Mouse (Mus musculus): Measurements from ENCODE around the gene Fam19a1.
"Not testable (repeated sequence)": the region's sequence is repeated elsewhere in the genome, so short reads cannot be mapped to it uniquely, and the experiment has no call there.

Gene Fam19a1

DNA sequence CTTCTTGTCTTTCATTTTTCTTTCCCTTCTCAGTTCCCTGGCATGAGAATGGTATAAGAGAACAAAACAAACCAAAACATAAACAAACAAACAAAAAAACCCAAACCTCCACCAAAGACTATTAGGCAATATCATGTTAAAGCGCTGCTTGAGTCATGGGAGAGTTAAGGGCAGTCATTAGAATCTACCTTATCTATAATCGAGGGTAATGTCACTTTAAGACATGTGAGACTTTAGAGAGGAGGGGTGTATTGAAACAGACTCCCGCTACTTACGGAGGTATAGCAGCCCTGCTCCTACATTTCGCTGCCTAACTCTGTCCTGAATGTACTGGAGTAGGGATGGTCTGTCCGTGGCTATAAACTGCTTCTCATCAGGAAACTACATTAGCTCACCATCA is at the start of gene Fam19a1:
Gene Fam19a1, plus strand, starts transcription at position 301 of the 400 bp plus-strand sequence.
- in situ Hi-C loops (cut with MboI), result no loop called here

DNA sequence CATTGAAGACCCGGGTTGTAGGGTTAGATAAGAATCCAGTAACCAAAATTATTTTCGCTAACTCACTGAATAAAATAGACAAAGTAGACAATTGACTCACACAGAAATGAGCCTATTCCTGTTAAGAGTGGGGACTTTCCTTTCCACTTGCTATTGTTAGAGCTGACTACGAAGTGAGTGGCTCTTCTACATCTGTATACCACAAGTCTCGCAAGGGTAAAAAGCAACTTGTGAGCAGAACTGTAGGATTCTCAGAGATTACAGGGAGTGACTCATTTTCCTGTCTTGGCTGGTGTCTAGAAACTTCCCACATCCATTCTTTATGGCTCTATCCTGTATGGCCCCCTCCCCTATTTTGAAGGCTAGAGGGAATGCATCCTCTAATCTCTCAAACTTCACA is 41.9 kb upstream of the Fam19a1 start:
- in situ Hi-C loops (cut with MboI), result no loop called here

DNA sequence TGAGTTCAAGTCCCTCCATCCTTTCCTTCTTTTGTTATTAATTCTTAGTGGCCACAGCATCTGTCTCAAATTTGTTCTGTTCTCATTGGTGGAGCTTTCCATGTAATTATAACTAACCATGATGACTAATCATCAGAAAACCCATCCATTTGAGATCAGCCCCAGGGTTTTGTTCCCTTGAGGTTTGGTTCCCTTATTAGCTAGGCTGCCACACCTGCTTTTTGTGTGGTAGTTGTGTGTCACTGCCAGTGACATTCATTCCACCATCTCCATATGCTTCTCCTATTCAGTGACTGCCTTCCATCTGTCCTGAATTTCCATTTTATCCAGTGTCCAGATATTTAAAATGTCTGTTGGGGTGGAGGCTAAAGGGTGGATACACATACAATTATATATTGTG is 41.4 kb upstream of the Fam19a1 start:
- in situ Hi-C loops (cut with MboI), result no loop called here

DNA sequence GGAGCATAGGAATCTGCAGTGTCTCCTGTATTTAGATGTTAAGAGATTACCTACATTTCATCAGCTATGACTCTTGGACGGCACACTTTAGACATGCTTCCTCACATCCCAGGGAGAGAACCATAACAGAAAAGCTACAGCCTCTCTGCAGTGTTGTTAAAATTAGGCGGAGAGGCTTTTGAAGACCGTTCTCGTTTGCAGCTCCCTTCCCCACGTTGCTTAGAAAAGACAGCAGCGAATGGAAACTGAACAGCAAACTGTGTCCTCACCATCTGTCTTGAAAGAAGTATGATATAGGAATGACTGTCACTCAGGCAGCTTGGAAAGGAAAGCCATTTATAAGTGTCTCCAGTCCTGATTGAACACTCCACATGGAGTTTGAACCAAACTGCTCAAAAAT is 23.0 kb upstream of the Fam19a1 start:
- in situ Hi-C loops (cut with MboI), result no loop called here

DNA sequence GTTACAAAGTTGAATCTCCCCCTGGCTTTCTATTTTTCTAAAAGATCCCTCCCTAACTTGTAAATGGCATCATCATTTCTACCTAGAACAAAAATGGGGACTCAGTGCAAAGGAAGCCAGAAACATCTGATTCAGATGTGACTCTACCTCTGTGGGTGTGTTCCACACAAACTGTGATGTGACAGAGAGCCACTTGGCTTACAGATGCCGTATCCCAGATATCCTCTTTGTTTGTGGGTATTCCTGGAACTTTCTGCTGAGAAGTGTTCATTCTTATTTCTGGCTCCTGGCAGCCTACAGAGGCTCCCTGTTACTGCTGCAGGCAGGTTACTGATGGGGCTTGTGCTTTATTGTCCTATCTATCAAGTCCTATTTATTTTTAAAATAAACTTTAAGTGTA is 19.2 kb upstream of the Fam19a1 start:
- in situ Hi-C loops (cut with MboI), result no loop called here

DNA sequence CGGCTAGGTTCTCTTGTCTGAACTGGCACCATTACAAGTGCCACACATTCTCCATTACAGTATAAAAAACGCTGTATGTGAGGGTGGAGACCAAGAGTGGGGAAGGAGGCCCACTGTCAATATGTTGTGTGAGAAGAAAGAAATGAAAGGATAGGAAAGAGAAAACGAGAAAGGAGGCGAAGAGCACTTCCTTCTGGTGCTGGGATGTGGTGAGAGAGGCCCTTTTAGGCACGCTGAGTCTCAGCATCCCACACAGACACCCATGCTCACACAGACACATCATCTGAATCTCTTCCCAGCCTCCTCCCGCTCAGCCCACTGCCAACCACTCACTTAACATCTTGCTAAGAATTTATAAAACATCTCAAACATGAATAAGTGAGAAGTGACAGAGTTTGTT is 14.7 kb upstream of the Fam19a1 start:
- in situ Hi-C loops (cut with MboI), result no loop called here

DNA sequence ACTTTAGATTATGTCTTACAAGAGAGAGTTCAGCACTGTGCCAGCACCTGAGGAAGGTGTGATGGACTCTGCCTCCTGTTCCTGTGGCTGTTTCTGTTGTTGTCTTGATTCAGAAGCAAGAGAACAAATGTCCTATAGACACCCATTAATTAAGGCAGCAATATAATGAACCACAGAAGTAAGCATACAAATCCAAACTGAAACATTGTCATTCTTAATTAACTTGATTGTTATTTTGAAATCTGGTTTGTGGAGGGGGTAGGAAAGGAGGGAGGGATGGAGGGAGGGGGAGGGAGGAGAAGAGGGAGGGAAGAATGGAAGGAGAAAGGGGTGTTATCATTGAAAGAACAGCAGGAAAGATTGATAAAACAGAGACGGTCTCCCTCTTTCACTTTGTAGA is 1.3 kb upstream of the Fam19a1 start:
- in situ Hi-C loops (cut with MboI), result no loop called here

DNA sequence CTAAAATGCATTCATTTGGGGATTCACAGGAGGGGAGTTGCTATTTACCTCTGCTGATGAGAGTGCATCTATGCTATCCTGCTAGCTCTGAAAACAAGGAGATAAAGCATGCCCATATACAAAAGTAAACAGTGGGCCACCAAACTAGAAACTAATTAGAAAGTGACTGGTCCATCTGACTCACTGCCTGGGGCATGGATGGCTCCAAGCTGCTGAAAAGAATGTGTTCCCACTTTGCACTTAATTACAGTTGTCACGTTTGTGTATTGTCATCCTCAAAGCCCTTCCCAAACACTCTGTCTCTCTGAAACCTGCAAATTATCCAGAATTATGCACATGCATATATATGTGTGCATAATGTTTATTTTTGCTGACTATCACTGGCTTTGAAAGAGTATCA is 1.2 kb downstream of the Fam19a1 start:
- in situ Hi-C loops (cut with MboI), result no loop called here

DNA sequence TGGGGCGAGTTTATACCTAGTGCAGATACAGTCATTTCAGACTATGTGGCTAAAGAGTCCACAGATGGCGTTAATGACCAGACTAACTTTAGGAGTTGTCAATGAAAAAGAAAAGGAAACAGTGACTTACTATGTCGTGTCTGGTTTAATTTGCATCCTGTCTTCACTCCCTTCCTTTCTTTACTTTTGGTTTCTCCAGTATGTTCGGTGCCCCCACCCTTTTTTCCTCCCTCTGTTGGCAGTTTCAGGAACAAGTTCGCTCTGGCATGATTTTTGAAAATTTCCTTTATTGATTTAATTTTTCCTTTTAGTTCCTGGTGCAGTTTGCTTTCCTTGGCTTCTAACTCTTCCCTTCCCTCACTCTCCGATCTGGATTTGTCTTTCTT is 3.2 kb downstream of the Fam19a1 start:
- in situ Hi-C loops (cut with MboI), result no loop called here

DNA sequence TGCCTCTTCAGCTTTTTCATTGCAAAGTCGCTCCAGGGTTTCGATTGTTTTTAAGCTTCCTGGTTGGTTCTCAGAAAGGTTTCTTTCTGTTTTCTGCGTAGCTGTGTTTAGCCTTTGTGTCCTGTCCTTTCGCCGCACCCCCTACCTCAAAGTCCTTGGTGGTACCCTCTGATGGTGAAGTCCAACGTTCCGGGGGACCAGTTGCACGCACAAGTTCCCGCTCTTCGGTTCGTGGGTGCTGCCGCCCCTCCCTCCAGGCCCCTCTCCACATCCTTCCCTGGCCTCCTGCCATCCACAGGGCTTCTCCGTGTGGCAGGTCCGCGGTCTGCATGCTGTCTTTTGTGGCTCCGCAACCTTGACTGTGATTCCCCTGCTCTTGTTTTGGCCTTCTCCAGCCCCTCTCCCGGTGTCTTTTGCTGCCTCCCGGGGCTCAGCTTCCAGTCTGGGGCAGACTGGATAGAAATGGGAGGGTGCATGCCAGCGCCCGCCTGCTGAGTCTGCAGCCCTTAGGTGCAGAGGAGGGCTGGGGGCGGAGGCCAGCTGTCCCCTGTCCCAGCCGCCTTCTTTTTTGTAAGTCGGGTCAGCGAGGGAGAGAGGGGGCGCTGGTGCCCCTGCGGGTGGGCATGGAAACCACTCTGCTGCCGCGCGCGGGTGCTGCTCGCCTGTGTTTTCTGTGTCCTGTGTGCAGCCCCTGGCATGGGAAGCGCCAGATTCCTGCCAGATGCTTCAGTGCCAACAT is 3.7 kb downstream of the Fam19a1 start:
- in situ Hi-C loops (cut with MboI), result no loop called here

DNA sequence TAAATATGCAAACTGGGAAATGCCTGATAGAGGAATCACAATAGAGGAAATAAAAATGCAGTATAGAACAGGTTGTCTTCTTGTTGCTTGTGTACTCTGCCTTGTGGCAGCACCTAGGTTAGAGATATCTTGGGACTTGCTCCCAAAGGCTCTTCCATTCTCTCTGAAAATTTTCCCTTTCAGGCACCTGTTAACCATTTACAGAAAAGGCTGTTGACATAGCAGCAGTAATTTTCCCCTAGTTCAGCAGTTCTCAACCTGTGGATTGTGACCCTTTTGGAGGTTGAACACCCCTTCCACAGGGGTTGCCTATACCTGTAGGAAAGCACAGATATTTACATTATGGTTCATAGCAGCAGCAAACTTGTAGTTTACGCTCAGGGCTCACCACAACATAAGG is 30.4 kb downstream of the Fam19a1 start:
- in situ Hi-C loops (cut with MboI), result no loop called here

DNA sequence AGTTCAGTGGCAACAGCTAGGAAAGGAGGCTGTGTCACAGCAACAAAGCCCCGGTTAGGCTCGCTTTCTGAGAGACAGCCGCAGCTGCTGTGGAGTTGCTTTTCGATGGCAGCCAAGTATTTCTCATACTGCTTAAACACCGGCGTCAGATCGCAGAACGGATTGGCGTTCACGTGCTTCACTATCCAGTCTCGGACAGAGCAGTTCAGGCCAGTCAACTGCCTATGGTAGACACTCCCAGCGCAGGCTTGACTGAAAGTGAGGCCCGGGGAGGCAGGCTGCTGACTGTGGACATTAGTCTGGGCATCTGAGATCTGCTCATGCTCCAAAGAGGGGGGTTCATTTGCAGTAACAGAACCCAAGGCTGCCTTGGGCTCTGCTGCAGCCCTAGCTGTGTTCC is 52.4 kb downstream of the Fam19a1 start:
- in situ Hi-C loops (cut with MboI), result no loop called here

DNA sequence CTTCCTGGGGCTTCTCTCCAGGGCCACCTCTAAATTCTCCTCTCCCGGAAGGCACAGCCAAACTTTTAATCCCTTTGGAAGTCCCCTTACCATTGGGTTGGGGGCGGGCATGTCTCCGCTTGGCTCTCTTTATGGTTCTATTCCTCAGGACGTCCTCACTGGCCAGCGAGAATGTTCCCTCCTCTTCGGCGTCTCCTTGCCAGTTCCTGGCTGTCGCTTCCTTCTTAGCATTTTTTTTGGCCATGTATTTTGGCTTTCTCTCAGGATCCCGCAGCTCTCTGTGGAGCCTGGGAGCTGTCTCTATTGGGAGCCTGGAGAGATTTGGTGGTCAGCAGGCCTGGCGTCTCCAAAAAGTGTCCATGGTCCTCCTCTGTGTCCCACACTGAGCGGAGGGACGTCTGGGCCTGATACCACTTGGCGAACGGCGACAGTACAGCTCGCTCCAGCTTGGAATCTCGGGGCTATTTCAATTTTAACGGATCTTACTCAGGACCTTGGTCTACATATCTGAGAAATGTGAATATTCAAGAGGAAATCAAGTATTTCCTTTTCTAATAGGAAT is 52.9 kb downstream of the Fam19a1 start, which contains the start of gene 1700123L14Rik:
Gene 1700123L14Rik, minus strand, starts transcription at position 426 of the 562 bp plus-strand sequence.
- in situ Hi-C loops (cut with MboI), result no loop called here

DNA sequence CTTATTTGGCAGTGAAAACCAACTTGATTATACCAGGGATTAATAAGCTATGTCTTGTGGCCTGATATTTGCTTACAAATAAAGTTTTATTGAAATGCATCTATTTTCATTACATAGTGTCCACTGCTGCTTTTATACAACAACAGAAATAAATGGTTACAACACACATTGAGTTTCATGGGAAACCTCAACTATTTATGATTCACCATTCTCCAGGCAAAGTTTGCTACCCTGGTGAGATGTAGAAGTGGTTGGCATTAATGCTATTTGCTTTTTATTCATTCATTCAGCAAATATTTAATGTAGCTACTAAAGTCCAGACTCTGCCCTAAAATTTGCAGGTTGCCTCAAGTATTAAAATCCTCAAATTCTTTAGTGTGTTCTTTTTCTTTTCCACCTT is 54.1 kb downstream of the Fam19a1 start:
- in situ Hi-C loops (cut with MboI), result no loop called here

DNA sequence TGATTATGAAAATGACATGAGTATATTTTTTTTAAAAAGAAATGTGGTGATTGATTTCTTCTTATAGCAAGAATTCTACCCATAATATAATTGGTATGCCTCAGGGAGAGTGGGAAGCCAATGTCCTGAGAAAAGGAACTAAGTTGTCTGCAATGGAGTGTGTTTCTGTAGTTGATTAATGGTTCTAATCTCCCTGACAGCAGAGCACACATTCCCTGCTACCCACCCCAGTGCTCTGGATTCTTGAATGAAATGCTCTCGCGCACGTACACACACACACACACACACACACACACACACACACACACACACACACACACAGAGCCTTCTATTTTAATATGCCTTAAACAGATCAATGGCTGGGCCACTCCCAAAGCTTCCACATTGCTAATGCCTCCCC is 60.7 kb downstream of the Fam19a1 start:
- in situ Hi-C loops (cut with MboI), result no loop called here

DNA sequence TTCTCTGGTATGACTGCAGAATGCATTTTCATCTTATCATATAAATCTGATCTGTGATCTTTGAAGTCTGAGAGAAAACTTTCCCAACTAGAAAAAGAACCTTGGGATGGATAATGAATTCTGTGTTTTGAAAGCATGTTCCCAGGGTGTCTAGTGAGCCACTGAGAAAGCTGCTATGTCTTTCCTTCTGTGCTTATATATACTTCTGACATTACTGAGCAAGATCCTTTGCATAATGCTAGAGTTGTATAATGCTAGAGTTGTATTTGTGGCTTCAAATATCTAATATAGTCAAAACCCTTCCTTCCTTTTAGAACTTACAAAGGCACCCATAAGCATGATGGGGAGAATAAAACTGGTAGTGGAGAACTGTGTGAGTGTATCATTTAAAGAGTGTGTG is 65.6 kb downstream of the Fam19a1 start:
- in situ Hi-C loops (cut with MboI), result no loop called here

DNA sequence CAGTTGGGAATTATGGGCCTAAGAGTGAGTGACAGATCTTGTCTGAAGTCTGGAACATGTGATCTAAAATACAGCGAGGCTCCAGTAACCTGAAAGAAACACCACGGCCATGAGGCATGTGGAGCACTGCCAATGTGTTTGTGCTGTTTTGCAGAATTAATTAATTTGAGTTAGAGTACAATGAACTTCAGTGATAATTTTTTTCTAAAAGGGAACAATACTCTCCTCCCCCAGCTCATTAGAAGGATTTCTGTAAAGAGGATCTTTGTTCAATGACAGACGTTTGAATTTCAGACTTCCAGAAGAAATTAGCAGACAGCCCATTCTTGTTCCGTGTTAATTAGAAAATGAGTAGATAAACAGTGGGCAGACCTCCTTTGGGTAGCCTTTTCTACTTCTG is 70.4 kb downstream of the Fam19a1 start:
- in situ Hi-C loops (cut with MboI), result no loop called here

DNA sequence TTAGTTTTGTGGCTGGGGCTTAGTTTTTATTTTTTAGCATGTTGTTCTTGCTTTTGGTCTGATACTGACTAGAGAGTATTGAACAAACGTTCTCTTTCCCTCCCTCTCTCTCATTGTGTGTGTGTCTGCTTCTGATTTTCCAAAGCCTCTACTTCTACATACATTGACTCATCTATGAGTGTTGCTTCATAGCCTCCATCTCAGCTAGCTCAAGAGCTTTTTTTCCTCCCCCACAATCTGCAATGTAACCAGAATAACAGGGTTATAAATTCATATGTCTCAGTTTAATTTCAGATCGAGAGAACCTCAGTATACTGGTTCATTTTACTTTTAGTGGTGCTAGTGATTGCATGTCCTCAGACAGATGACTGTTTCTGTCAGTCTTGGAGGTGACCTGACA is 73.6 kb downstream of the Fam19a1 start:
- in situ Hi-C loops (cut with MboI), result no loop called here

DNA sequence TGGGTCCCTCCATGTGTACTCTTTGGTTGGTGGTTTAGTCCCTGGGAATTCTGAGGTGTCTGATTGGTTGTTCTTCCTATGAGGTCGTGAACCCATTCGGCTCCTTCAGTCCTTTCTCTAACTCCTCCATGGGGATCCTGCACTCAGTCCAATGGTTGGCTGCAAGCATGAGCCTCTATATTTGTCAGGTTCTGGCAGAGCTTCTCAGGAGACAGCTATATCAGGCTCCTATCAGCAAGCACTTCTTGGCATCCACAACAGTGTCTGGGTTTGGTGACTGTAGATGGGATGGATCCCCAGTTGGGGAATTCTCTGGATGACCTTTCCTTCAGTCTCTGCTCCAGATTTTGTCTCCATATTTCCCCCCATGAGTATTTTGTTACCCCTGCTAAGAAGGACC is 86.0 kb downstream of the Fam19a1 start:
- in situ Hi-C loops (cut with MboI), result not testable (repeated sequence)

DNA sequence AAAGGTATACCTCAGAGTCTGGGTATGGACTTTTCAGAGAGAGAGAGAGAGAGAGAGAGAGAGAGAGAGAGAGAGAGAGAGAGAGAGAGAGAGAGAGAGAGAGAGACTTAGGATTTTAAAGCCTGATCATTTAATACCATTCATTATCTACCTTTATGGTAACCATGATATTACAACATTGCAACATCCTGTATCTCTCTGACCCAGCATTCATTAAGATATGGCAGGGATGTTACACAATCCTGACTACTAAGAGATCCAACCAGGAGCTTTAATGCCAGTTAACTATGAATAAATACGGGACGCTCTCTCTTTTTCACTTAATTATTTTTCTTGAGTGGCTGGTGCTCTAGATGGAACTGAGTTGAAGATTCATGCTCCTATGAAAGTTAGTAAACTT is 92.4 kb downstream of the Fam19a1 start:
- in situ Hi-C loops (cut with MboI), result no loop called here

DNA sequence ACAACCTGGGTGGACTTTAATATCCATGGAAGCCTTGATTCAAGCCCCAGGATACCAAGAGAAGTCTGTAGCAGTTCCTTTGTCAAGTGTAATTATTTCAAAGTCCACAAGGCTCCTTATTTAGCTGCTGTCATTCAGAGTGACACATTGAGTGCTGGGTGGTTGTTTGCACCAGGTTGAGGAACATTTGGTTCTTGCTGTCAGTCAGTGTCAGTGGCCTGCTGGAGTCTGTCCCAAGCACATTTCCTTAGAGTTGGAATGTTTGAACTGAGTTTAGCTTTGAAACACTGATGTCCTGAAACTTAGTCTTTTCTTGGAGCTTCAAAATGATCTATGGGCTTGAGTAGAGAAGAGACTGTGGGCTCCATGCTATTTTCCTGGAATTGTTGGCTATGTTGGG is 121.9 kb downstream of the Fam19a1 start:
- in situ Hi-C loops (cut with MboI), result no loop called here

DNA sequence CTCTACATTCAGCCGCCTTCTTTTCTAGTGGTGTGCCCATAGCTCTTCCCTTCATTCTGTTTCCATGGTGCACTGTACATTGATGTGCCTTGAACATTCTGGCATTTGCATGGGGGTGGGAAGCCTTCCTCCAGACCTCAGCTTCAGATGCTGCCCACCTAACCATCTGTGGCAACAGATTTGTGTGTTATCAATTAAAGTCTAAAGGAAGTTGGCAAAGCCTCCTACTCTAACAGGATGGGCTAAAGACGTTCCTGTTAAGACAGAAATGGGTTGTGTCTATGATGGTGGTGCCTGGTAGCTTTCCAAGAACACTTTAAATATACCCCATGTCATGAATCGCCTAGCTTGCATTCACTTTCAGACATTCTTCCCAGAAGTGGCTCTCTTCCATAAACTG is 131.4 kb downstream of the Fam19a1 start:
- in situ Hi-C loops (cut with MboI), result no loop called here

DNA sequence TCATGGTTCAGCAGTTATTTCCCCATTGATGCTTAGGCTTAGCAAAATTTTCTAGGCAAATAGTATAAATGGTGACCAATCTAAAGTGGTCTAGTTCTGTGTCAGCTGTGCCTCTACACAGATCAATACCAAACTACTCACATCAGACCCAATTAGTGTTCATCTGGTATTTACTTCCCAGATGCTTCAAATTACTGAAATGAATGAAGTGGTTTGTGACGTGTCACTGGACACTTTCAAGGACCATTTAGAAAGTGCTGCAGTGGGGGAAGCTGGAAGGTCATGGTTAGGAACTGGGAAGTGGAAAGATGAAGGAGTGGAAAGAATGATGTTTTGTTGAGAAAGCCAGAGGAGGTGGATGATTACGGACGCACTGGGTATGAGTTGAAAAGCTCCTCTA is 139.0 kb downstream of the Fam19a1 start:
- in situ Hi-C loops (cut with MboI), result no loop called here

DNA sequence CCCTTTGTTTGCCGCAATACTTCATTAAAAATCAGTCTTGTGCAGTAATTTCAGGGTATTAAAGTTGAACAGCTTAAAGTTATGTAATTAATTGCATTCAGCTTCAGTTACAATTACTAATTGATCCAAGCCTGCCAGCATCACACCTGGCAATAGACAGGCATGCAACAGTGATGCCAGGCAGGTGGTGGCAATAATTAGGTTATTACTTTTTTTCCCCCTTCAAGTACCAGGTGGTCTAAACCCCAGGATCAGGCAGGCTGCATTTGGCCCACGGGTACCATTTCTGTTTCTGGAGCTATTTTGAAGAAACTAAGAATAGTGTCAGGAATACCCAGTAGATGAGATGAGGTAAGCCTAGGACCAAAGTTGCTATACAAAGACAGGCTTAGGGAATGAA is 141.9 kb downstream of the Fam19a1 start:
- in situ Hi-C loops (cut with MboI), result no loop called here
